Mouse (Mus musculus) cerebellum, postnatal 14 days (tissue): ENCODE measurements around the gene Hoxd13.

Experiments
- DNase-seq, 2 experiments: peaks; one replicate each; pipeline ENCODE4 v3.0.0; 2021; ENCODE audit warnings: mixed read lengths in 2 of 2

The Hoxd13 gene

GRCm38 (mm10) chr2:74709465-74710419 is 41.6 kb downstream of the Hoxd13 start:
- no peak for DNase-seq

- DNase-seq, result no peak
These were observed 42.9 kb downstream of the Hoxd13 start for GRCm38 (mm10) chr2:74710929-74711543.

GRCm38 (mm10) chr2:74711721-74712621 is 43.9 kb downstream of the Hoxd13 start, which contains the start of the genes Hoxd3 and Hoxd4:
Gene Hoxd3, plus strand, starts transcription at chr2:74711927.
Gene Hoxd4, plus strand, starts transcription at chr2:74711929.
- no peak for DNase-seq

- no peak for DNase-seq
These were observed 45.4 kb downstream of the Hoxd13 start for GRCm38 (mm10) chr2:74713239-74714150.

- no peak for DNase-seq
These were observed 46.2 kb downstream of the Hoxd13 start for GRCm38 (mm10) chr2:74714156-74714789.

- DNase-seq, result no peak
These were observed 46.8 kb downstream of the Hoxd13 start for GRCm38 (mm10) chr2:74714881-74715280.

GRCm38 (mm10) chr2:74715504-74716241 is 47.6 kb downstream of the Hoxd13 start:
- DNase-seq, result peak; percentile 86 to 95

- DNase-seq, result no peak
These were observed 52.3 kb downstream of the Hoxd13 start for GRCm38 (mm10) chr2:74720384-74720783.

GRCm38 (mm10) chr2:74720955-74721491 is 52.9 kb downstream of the Hoxd13 start:
- DNase-seq, result no peak
